Mouse (Mus musculus) gastrocnemius, adult 8-10 months (tissue): ENCODE data around the gene Odf3b. TPM values are rescaled to one million over a fixed set of nuclear protein-coding genes. Genes with fewer than 3 reads are reported as not detected.

Source experiments
- DNase-seq, 2 experiments: peaks; one replicate each; pipeline ENCODE4 v3.0.0; 2022; ENCODE audit warnings: low spot score in 2 of 2
- total RNA-seq, 4 experiments: library from RNA; stranded (reverse); gene quantifications; 2 replicates each; pipeline ENCODE4 v1.2.4; 2022

Odf3b gene
- 1 to 10 TPM in 1 of 4 experiments, under 1 TPM in 2, not detected in 1; 0.41 to 1.5 (median 0.72) TPM for total RNA-seq

- DNase-seq = no peak
These were observed at the start of gene Odf3b for GRCm38 (mm10) chr15:89378831-89379401. Gene Odf3b, minus strand, starts transcription at chr15:89379282.

- DNase-seq = no peak
These were observed 49.2 kb upstream of the Odf3b start for GRCm38 (mm10) chr15:89428136-89428790.

DNA sequence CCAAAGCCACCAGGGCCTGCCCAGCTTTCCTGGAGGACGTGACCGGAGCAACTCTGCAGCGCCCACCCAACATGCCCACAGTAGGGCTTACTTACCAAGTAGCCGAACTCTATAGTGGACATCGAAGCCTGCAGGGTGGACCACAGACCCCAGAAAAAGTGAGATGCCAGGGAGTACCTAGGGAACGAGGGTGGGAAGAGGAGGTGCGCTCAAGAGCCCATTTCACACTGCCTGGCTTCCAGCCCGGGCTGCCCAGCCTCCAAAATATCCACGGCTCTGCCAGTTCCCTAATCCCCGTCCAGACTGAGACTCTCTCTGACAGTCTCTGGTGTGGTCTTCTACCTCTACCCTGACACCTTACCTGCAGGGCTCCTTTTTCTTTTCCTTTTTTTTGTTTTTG lies 47.6 kb upstream of the Odf3b start:
- no peak for DNase-seq

DNA sequence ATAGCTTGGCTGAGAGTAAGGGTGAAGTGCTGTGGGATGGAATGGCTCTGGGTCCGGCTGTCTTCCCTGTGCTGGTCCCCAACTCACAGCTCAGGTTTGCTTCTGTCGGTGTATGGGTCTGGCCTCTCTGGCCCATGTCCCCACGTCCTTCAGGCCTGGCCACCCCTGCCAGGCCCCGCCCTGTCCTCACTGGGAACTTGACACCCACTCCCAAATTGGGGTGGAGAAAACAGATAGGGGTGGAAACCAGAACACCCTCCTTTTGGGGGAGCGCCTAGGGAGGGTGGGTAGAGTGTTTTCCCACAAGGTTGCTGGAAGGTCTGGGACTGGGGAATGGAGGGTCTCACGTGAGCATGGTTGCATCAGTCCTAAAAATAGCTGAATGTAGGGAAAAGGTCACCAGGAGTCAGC lies 46.6 kb upstream of the Odf3b start, which contains the start of gene Cpt1b:
Gene Cpt1b (minus strand): TSS at position 153 of the 411 bp plus-strand sequence.
- peak; percentile 72 to 78 for DNase-seq

DNA sequence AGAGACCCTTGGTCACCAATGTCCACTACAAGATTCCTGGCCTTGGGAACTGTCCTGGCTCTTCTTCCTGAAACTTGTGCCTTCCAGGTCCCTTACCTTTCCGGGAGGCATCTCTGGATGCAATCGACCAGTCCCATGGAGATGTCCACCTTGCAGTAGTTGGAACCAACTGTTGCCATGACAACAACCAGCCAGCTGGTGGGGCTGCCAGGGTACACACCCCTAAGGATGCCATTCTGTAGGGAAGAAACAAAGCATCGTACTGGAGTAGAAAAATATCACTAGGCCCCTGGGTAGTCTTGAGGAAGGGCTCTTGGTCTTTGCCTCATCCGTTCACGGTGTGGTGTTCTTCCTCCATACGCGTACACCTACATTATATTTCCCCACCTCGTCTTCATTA lies 45.5 kb upstream of the Odf3b start:
- DNase-seq = no peak

- no peak for DNase-seq
These were observed 42.9 kb upstream of the Odf3b start for GRCm38 (mm10) chr15:89421938-89422337.

DNA sequence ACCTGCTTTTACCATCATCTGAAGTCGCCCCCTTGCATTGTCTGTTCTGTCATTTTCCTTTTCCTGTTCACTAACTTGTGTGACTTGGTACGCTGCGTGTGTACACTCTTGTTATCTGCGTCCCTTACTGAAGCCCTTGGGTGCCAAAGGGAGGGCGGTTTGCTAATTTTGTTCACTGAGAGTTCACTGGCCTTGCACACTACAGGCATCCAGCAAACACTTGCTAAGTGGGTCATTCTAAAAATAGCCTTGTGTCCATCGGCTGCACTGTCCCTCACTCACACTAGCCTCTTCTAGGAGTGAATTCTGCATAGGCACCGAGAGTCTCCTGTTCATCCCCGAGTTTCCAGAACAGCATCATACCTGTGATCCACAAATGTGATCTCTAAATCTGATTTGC lies 36.2 kb upstream of the Odf3b start:
- DNase-seq = no peak

- no peak for DNase-seq
These were observed 31.0 kb upstream of the Odf3b start, which contains the start of gene Syce3 for GRCm38 (mm10) chr15:89410118-89410517. Gene Syce3, minus strand, starts transcription at chr15:89410503.

DNA sequence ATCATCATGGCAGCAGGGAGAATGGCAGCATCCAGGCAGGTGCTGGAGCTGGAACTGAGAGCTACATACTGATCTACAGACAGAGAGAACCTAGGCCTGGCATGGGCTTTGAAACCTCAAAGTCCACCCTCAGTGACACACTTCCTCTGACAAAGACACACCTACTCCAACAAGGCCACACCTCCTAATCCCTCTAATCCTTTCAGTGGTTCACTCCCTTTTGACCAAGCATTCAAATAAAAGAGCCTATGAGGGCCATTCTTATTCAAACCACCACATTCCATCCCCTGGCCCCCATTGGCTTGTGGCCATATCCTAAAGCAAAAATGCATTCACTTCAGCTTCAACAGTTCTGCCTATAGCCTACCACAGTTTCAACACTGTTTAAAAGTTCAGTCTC lies 27.6 kb upstream of the Odf3b start:
- DNase-seq = no peak

GRCm38 (mm10) chr15:89404831-89405623 lies 25.9 kb upstream of the Odf3b start:
- DNase-seq = no peak

GRCm38 (mm10) chr15:89402471-89402870 lies 23.4 kb upstream of the Odf3b start:
- DNase-seq = no peak

DNA sequence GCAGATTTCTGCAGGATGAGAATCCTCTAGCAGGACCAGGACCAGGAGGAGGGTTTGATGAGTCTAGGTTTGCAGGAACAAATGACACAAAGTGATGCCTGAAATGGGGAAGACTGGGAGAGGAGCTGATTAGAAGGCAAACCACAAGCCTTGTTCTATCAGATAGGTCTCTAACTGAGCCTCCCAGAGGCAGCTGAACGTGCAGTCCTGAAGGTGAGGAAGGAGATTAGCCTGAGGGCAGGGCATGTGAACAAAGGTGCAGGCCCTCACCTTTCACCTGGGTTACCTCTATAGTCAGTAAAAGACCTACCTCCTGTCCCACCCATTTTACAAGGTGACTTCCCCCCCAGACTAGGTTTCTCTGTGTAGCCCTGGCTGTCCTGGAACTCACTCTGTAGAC lies 20.6 kb upstream of the Odf3b start:
- no peak for DNase-seq

DNA sequence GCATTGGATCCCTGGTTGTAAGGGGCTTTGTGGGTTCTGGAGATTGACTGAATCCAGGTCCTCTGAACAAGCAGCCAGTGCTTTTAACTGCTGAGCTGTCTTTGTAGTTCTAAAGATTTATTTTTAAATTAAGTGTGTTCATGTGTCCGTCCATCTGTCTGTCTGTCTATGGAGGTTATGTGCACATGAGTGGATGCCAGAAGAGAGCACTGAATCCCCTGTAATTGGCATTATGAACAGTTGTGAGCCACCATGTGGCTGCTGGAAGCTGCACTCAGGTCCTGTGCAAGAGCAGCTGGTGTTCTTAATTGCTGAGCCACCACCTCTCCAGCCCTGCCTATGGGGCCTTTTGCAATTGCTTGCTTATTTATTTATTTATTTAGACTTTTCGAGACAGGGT lies 19.1 kb upstream of the Odf3b start:
- no peak for DNase-seq

GRCm38 (mm10) chr15:89396883-89397282 lies 17.8 kb upstream of the Odf3b start:
- DNase-seq = no peak

- DNase-seq = no peak
These were observed 11.0 kb upstream of the Odf3b start for GRCm38 (mm10) chr15:89390081-89390480.

- no peak for DNase-seq
These were observed 8.0 kb upstream of the Odf3b start for GRCm38 (mm10) chr15:89387127-89387526.

DNA sequence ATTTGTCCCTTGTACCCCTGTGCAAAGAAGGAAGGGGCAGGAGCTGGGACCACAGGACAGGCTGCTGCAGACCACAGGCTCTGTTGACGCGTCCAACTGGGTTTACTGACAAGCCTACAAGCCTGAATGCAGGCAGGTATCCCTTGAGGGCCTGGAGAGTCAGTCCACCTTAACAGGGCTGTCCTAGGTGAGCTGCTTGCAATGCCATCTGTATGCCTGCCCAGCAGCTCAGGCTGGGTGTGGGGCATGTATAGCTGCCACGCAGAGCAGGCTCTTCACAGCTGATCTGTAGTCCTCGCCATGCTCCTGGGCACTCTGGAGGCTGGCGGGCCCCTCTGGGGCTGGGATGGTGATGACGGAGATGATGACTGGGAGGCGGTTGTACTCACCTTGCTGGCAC lies 5.5 kb upstream of the Odf3b start, which contains the start of gene Klhdc7b:
Gene Klhdc7b (plus strand): TSS at position 301 of the 400 bp plus-strand sequence.
- no peak for DNase-seq

- no peak for DNase-seq
These were observed 347 bp upstream of the Odf3b start for GRCm38 (mm10) chr15:89379429-89379828.

GRCm38 (mm10) chr15:89377938-89378828 lies 899 bp downstream of the Odf3b start:
- DNase-seq = no peak

DNA sequence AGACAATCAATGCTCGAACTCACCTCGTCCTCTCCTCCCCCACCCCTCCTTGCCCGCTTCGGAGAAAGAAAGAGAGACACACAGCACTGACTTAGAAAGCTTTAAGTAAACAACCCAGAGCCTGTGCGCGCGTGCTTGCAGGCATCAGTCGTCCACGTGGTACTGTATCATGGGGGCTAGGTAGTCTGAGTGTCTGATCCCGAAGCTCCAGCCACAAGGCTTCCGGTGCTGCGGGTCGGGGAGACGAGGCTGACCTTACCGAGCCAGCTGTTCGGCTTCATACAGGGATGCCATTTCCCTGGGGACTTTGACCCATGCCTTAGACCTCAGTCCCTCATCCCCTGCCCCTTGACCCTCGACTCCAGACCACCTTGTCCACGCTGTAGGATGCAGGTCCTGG lies 1.7 kb downstream of the Odf3b start:
- no peak for DNase-seq

- DNase-seq = no peak
These were observed 2.1 kb downstream of the Odf3b start, which contains the start of gene Tymp for GRCm38 (mm10) chr15:89376957-89377356. Gene Tymp, minus strand, starts transcription at chr15:89377039.
